In the genomic region with DNA sequence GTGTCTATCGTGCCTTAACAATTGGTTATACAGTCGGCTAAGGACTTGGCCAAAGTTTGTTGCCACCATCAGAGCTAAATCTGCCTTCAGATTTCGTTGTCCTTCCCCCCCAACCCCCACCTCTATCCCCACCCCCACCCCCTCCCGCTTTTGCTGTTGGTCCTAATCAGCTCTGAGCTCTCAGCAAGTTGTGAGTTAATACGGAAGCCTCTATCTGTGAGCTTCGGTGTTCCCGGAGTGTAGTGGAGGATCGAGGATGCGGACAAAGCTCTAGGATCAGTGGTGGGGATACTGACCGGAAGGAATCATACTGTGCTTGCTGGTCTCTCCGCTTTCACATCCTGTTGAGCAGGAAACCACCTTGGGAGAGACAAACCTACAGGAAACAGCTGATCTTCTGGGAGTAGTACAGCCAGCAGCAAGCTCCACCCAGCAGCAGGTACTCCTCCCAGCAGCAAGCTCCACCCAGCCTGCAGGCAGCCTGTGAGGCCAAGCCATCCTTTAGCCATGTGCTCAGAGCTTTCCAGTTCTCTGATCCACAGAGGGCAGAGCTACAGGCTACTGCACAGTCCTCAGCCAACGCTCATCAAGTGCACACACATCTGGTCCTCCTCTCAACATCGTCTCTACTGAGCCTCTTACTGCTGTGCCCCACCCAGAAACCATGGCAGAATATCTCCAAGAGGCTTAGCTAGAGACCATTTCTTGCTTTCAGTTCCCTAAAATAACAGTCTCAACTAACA, we compare ENCODE assay signal across 8 mouse cellular contexts. TPM values are rescaled to one million over a fixed set of nuclear protein-coding genes. Genes with fewer than 3 reads are reported as not detected.
DNase-seq lines count a peak whose midpoint lies in the region; ATAC-seq and TF ChIP-seq lines count a peak whose summit lies in the region.

No protein-coding gene starts in this region.

- no peaks in the 10 kb centered on the region for H3K9me3 ChIP-seq in hindbrain, embryonic 10.5 days
- no peaks in the 10 kb centered on the region for H3K9me3 ChIP-seq in hindbrain, embryonic 12.5 days (replicated peaks)
- H3K9me3 ChIP-seq in embryonic facial prominence, embryonic 14.5 days (ENCODE audit: control insufficient read depth, low read length): no peaks in the 10 kb centered on the region
- H3K9me3 ChIP-seq in lung, embryonic 16.5 days (ENCODE audit: control insufficient read depth, low read length): no peaks in the 10 kb centered on the region
- no peaks in the 10 kb centered on the region for H3K9me3 ChIP-seq in stomach, postnatal 0 days (ENCODE audit: control insufficient read depth, low read length)

- H3K4me1 ChIP-seq in hindbrain, embryonic 10.5 days (replicated peaks): no peaks in the 10 kb centered on the region
- H3K4me1 ChIP-seq in hindbrain, embryonic 12.5 days: no peaks in the 10 kb centered on the region
- H3K4me1 ChIP-seq in embryonic facial prominence, embryonic 14.5 days (ENCODE audit: control insufficient read depth, insufficient read depth, low read length): no peaks in the 10 kb centered on the region
- no peaks in the 10 kb centered on the region for H3K4me1 ChIP-seq in lung, embryonic 16.5 days (replicated peaks; ENCODE audit: control insufficient read depth, insufficient read depth, low read length)
- no peaks in the 10 kb centered on the region for H3K4me1 ChIP-seq in stomach, postnatal 0 days (replicated peaks; ENCODE audit: control insufficient read depth, insufficient read depth)

- TF ChIP-seq CTCF in stomach, postnatal 0 days (IDR thresholded peaks at IDR 0.05; ENCODE audit: low read depth): no peak

- H3K9ac ChIP-seq in hindbrain, embryonic 12.5 days: no peak overlapping the region
- no peak overlapping the region for H3K9ac ChIP-seq in embryonic facial prominence, embryonic 14.5 days (ENCODE audit: low read depth, low read length)
- no peak overlapping the region for H3K9ac ChIP-seq in lung, embryonic 16.5 days (ENCODE audit: low read length)
- no peak overlapping the region for H3K9ac ChIP-seq in stomach, postnatal 0 days (ENCODE audit: low read length)

- no peak overlapping the region for H3K4me2 ChIP-seq in hindbrain, embryonic 12.5 days (replicated peaks)
- peak overlapping the region; percentile 18; the same call in 1 of the 2 replicates for H3K4me2 ChIP-seq in embryonic facial prominence, embryonic 14.5 days (ENCODE audit: low read depth, low read length)
- peak overlapping the region; percentile 23; the same call in 1 of the 2 replicates for H3K4me2 ChIP-seq in lung, embryonic 16.5 days (ENCODE audit: low read depth, low read length)
- H3K4me2 ChIP-seq in stomach, postnatal 0 days (replicated peaks; ENCODE audit: low read depth): no peak overlapping the region

- 69% methylated on average over 13 of the region's 13 CpGs for WGBS in hindbrain, embryonic 10.5 days
- WGBS in hindbrain, embryonic 12.5 days: 65% methylated on average over 13 of the region's 13 CpGs
- 72% methylated on average over 13 of the region's 13 CpGs for WGBS in embryonic facial prominence, embryonic 14.5 days
- 47% methylated on average over 13 of the region's 13 CpGs for WGBS in lung, embryonic 16.5 days
- WGBS in stomach, postnatal 0 days: 51% methylated on average over 13 of the region's 13 CpGs

- TF ChIP-seq EP300 in stomach, postnatal 0 days (optimal IDR thresholded peaks at IDR 0.05): no peak

- no peaks in the 10 kb centered on the region for H3K36me3 ChIP-seq in hindbrain, embryonic 10.5 days
- H3K36me3 ChIP-seq in hindbrain, embryonic 12.5 days: no peaks in the 10 kb centered on the region
- H3K36me3 ChIP-seq in embryonic facial prominence, embryonic 14.5 days (ENCODE audit: control insufficient read depth, insufficient read depth, low read length): no peaks in the 10 kb centered on the region
- H3K36me3 ChIP-seq in lung, embryonic 16.5 days (ENCODE audit: control insufficient read depth, insufficient read depth, low read length): no peaks in the 10 kb centered on the region
- no peaks in the 10 kb centered on the region for H3K36me3 ChIP-seq in stomach, postnatal 0 days (ENCODE audit: control insufficient read depth, insufficient read depth, low read length)

- H3K27ac ChIP-seq in hindbrain, embryonic 10.5 days: no peak overlapping the region
- no peak overlapping the region for H3K27ac ChIP-seq in hindbrain, embryonic 12.5 days
- no peak overlapping the region for H3K27ac ChIP-seq in embryonic facial prominence, embryonic 14.5 days (replicated peaks; ENCODE audit: low read depth, low read length)
- H3K27ac ChIP-seq in lung, embryonic 16.5 days (ENCODE audit: low read length): no peak overlapping the region
- no peak overlapping the region for H3K27ac ChIP-seq in stomach, postnatal 0 days (replicated peaks)

- H3K4me3 ChIP-seq in hindbrain, embryonic 10.5 days: no peak overlapping the region
- no peak overlapping the region for H3K4me3 ChIP-seq in hindbrain, embryonic 12.5 days
- H3K4me3 ChIP-seq in embryonic facial prominence, embryonic 14.5 days (ENCODE audit: low read depth, low read length): no peak overlapping the region
- peak overlapping the region; percentile 26; the same call in 1 of the 2 replicates for H3K4me3 ChIP-seq in lung, embryonic 16.5 days (ENCODE audit: low read length)
- H3K4me3 ChIP-seq in stomach, postnatal 0 days (ENCODE audit: low read depth, low read length): no peak overlapping the region

- ATAC-seq in hindbrain, embryonic 12.5 days (ENCODE audit: low FRiP score): no peak
- ATAC-seq in embryonic facial prominence, embryonic 14.5 days (ENCODE audit: low read depth): peak; percentile 44; the same call in 1 of the 2 replicates
- ATAC-seq in hematopoietic stem cell, adult 5-6 weeks (replicated peaks in 1 of 2; ENCODE audit: insufficient read depth in 1 of 2, low FRiP score in 2 of 2, low TSS enrichment in 1 of 2, low read depth in 1 of 2, poor library complexity in 2 of 2, severe bottlenecking in 2 of 2): peak; percentile 96 to 97
- ATAC-seq in lung, embryonic 16.5 days (ENCODE audit: low read depth): peak; percentile 66
- peak; percentile 74 for ATAC-seq in stomach, postnatal 0 days (ENCODE audit: low FRiP score, low TSS enrichment)

- no peaks in the 10 kb centered on the region for H3K27me3 ChIP-seq in hindbrain, embryonic 10.5 days (ENCODE audit: insufficient read depth, poor library complexity, severe bottlenecking)
- no peaks in the 10 kb centered on the region for H3K27me3 ChIP-seq in hindbrain, embryonic 12.5 days
- H3K27me3 ChIP-seq in embryonic facial prominence, embryonic 14.5 days (replicated peaks; ENCODE audit: control insufficient read depth, insufficient read depth, low read length): no peaks in the 10 kb centered on the region
- no peaks in the 10 kb centered on the region for H3K27me3 ChIP-seq in lung, embryonic 16.5 days (ENCODE audit: control insufficient read depth, insufficient read depth, low read depth, low read length)
- H3K27me3 ChIP-seq in stomach, postnatal 0 days (ENCODE audit: control insufficient read depth, insufficient read depth, low read length): no peaks in the 10 kb centered on the region

- peak; percentile 7 for DNase-seq in hindbrain, embryonic 10.5 days (ENCODE audit: low spot score)
- DNase-seq in embryonic facial prominence, embryonic 14.5 days (ENCODE audit: low spot score): peak; percentile 20
- peak; percentile 31 for DNase-seq in stomach, postnatal 0 days (ENCODE audit: low spot score)
- DNase-seq in frontal cortex, postnatal 25 days (ENCODE audit: low spot score in 2 of 2): no peak
- no peak for DNase-seq in MN1 (ENCODE audit: low spot score)

RNA-seq across cellular contexts. Expression of gene Dpp4, which starts 28.9 kb away (rescaled TPM):
- 0.35 and 0.50 TPM in 2 replicates for polyA plus RNA-seq in hindbrain, embryonic 10.5 days (2016; fragmentation: Nextera tagmentation; extraction: Ambion mirVana)
- 0.99 and 1.9 TPM in 2 replicates for polyA plus RNA-seq in hindbrain, embryonic 12.5 days (2016; fragmentation: Nextera tagmentation; extraction: Ambion mirVana)
- 9.0 and 9.7 TPM in 2 replicates for polyA plus RNA-seq in embryonic facial prominence, embryonic 14.5 days (2014; fragmentation: Nextera tagmentation; extraction: Ambion mirVana)
- total RNA-seq in hematopoietic stem cell, adult 5-6 weeks (2017): 31.4 and 39.2 TPM in 2 replicates
- 32.4 and 38.1 TPM in 2 replicates for polyA plus RNA-seq in lung, embryonic 16.5 days (2015; fragmentation: Nextera tagmentation; extraction: Ambion mirVana)
- 4.6 and 4.8 TPM in 2 replicates for polyA plus RNA-seq in stomach, postnatal 0 days (2015; fragmentation: Nextera tagmentation; extraction: Ambion mirVana)

RNA-seq across cellular contexts. Expression of gene Gcg, which starts 42.5 kb away (rescaled TPM):
- polyA plus RNA-seq in hindbrain, embryonic 10.5 days (2016; fragmentation: Nextera tagmentation; extraction: Ambion mirVana): not detected in 2 replicates
- polyA plus RNA-seq in hindbrain, embryonic 12.5 days (2016; fragmentation: Nextera tagmentation; extraction: Ambion mirVana): not detected in 2 replicates
- 0.15 TPM in 1 of 2 replicates, not detected in the other for polyA plus RNA-seq in embryonic facial prominence, embryonic 14.5 days (2014; fragmentation: Nextera tagmentation; extraction: Ambion mirVana)
- not detected in 2 replicates for total RNA-seq in hematopoietic stem cell, adult 5-6 weeks (2017)
- polyA plus RNA-seq in lung, embryonic 16.5 days (2015; fragmentation: Nextera tagmentation; extraction: Ambion mirVana): not detected in 2 replicates
- polyA plus RNA-seq in stomach, postnatal 0 days (2015; fragmentation: Nextera tagmentation; extraction: Ambion mirVana): 11.8 and 12.5 TPM in 2 replicates

Comparison
In these comparisons a context has a peak if more than half of its experiments do, and no peak if none do; other contexts are left out.
1. DNase-seq: peak in hindbrain, embryonic 10.5 days (single experiment), embryonic facial prominence, embryonic 14.5 days (single experiment) and stomach, postnatal 0 days (single experiment); none in frontal cortex, postnatal 25 days (0 of 2) and MN1 (single experiment).
2. H3K4me2 ChIP-seq: peak in embryonic facial prominence, embryonic 14.5 days (single experiment) and lung, embryonic 16.5 days (single experiment); none in hindbrain, embryonic 12.5 days (single experiment) and stomach, postnatal 0 days (single experiment).
3. RNA of gene Gcg, which starts 42.5 kb away (polyA plus RNA-seq): 11.8 to 12.5 TPM in stomach, postnatal 0 days; 0.15 TPM in embryonic facial prominence, embryonic 14.5 days, not detected in hindbrain, embryonic 12.5 days, not detected in hindbrain, embryonic 10.5 days and not detected in lung, embryonic 16.5 days; every median in the first group is over 10 times any median in the second.